Mouse (Mus musculus): ENCODE data around the gene Ccdc85c.

DNA sequence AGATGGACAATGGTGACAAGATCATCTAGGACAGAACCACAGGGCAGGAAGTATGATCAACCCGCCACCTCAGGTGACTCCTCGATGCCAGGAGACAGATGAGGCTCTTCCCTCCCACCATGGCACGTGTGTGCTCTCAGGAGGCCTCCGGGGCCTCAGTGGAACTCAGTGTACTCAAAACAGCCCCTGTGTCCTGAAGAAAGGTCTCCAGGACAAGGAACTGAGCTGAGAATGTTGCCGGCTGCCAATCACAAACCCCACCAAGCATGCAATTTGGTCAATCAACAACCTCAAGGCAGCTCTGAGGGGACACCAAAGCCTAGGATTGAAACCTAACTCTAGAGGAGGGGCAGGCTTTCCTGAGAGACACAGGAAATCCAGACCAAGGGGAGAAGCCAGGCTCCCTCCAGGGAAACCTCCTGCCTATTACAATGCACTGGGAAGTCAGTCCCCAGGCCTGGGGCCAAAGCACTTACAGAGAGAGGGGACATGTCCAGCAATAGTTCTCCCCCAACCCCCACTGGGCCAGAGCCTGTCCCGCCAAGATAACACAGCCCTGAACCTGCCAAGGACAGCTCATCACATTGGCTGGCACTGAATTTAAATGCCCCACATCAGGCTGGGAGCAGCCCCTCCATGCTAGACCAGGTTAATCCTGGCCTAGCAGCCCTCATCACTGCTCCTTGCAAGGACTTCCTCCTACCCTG lies 37.8 kb downstream of the Ccdc85c start:
- no peak for TF ChIP-seq CTCF (IDR thresholded peaks at IDR 0.05; ENCODE audit: low read depth)
- TF ChIP-seq EP300 (IDR thresholded peaks at IDR 0.05; ENCODE audit: low read depth) = no peak
